Mouse (Mus musculus) mesoderm, embryonic 11.5 days (tissue): ENCODE results near the gene Wasf2.

Experiments used
- DNase-seq: peaks from one replicate; pipeline ENCODE4 v3.0.0-alpha.2; 2012; ENCODE audit warnings: low read depth, low spot score

The Wasf2 gene

GRCm38 (mm10) chr4:133201006-133201771 lies 70.9 kb downstream of the Wasf2 start:
- DNase-seq: no peak

- DNase-seq: no peak
Measured at GRCm38 (mm10) chr4:133202254-133202653, 71.9 kb downstream of the Wasf2 start.

GRCm38 (mm10) chr4:133203591-133203990 lies 73.3 kb downstream of the Wasf2 start:
- DNase-seq: no peak

GRCm38 (mm10) chr4:133204379-133204778 lies 74.1 kb downstream of the Wasf2 start:
- no peak for DNase-seq

GRCm38 (mm10) chr4:133209366-133209765 lies 79.1 kb downstream of the Wasf2 start:
- DNase-seq: peak; percentile 80

- DNase-seq: no peak
Measured at GRCm38 (mm10) chr4:133210023-133210787, 79.9 kb downstream of the Wasf2 start.

- no peak for DNase-seq
Measured at GRCm38 (mm10) chr4:133210788-133211390, 80.6 kb downstream of the Wasf2 start.

GRCm38 (mm10) chr4:133211751-133212561 lies 81.7 kb downstream of the Wasf2 start, which contains the start of the genes Cd164l2 and Gpr3:
Cd164l2 (plus strand) TSS chr4:133212131.
Gpr3 (minus strand) TSS chr4:133212536.
- no peak for DNase-seq

- peak; percentile 91 for DNase-seq
Measured at GRCm38 (mm10) chr4:133212562-133213267, 82.4 kb downstream of the Wasf2 start.

GRCm38 (mm10) chr4:133213268-133213590 lies 82.9 kb downstream of the Wasf2 start:
- DNase-seq: no peak

- peak; percentile 50 for DNase-seq
Measured at GRCm38 (mm10) chr4:133213661-133214060, 83.4 kb downstream of the Wasf2 start.

- DNase-seq: peak; percentile 79
Measured at GRCm38 (mm10) chr4:133217641-133218040, 87.3 kb downstream of the Wasf2 start.

GRCm38 (mm10) chr4:133218745-133219144 lies 88.4 kb downstream of the Wasf2 start:
- DNase-seq: no peak

GRCm38 (mm10) chr4:133220656-133221055 lies 90.4 kb downstream of the Wasf2 start:
- no peak for DNase-seq

- DNase-seq: no peak
Measured at GRCm38 (mm10) chr4:133221701-133222100, 91.4 kb downstream of the Wasf2 start.

GRCm38 (mm10) chr4:133223875-133224274 lies 93.6 kb downstream of the Wasf2 start:
- no peak for DNase-seq

- DNase-seq: no peak
Measured at GRCm38 (mm10) chr4:133226073-133226472, 95.8 kb downstream of the Wasf2 start.

GRCm38 (mm10) chr4:133227636-133228035 lies 97.3 kb downstream of the Wasf2 start:
- DNase-seq: peak; percentile 65

- no peak for DNase-seq
Measured at GRCm38 (mm10) chr4:133229582-133229981, 99.3 kb downstream of the Wasf2 start.

- no peak for DNase-seq
Measured at GRCm38 (mm10) chr4:133233285-133233976, 103.1 kb downstream of the Wasf2 start.
